Mouse (Mus musculus) adrenal gland, adult (tissue): Measurements from ENCODE around the gene Slc1a7.
A peak's percentile ranks its signal among the peaks of the same experiment; 100 is the strongest.

Experiments
- DNase-seq, 2 experiments: peaks; one replicate each; pipeline ENCODE4 v3.0.0; 2022 to 2023; ENCODE audit warnings: low spot score in 1 of 2; ENCODE audit not compliant: inconsistent age in 2 of 2

Slc1a7 gene

GRCm38 (mm10) chr4:107966416-107967109 is 1.6 kb upstream of the Slc1a7 start:
- no peak for DNase-seq

GRCm38 (mm10) chr4:107969781-107970180 is 1.6 kb downstream of the Slc1a7 start:
- DNase-seq, result no peak

GRCm38 (mm10) chr4:107971162-107971561 is 3.0 kb downstream of the Slc1a7 start:
- no peak for DNase-seq

- no peak for DNase-seq
Observed at GRCm38 (mm10) chr4:107974527-107974926, 6.4 kb downstream of the Slc1a7 start.

GRCm38 (mm10) chr4:107975004-107975403 is 6.9 kb downstream of the Slc1a7 start:
- DNase-seq, result no peak

GRCm38 (mm10) chr4:107977593-107977992 is 9.5 kb downstream of the Slc1a7 start:
- DNase-seq, result no peak

- no peak for DNase-seq
Observed at GRCm38 (mm10) chr4:107979530-107979929, 11.4 kb downstream of the Slc1a7 start.

- DNase-seq, result no peak
Observed at GRCm38 (mm10) chr4:107980002-107980600, 12.0 kb downstream of the Slc1a7 start.

GRCm38 (mm10) chr4:107983717-107984116 is 15.6 kb downstream of the Slc1a7 start:
- DNase-seq, result no peak

GRCm38 (mm10) chr4:107984282-107984981 is 16.3 kb downstream of the Slc1a7 start:
- peak; percentile 43 to 63 for DNase-seq

GRCm38 (mm10) chr4:107985812-107986211 is 17.7 kb downstream of the Slc1a7 start:
- no peak for DNase-seq

GRCm38 (mm10) chr4:107986386-107987168 is 18.4 kb downstream of the Slc1a7 start:
- peak; percentile 36 to 74 for DNase-seq

- DNase-seq, result no peak
Observed at GRCm38 (mm10) chr4:107988931-107989330, 20.8 kb downstream of the Slc1a7 start.

- no peak for DNase-seq
Observed at GRCm38 (mm10) chr4:107990818-107991217, 22.7 kb downstream of the Slc1a7 start.

- DNase-seq, result no peak
Observed at GRCm38 (mm10) chr4:107991879-107992278, 23.7 kb downstream of the Slc1a7 start.

GRCm38 (mm10) chr4:107995011-107995410 is 26.9 kb downstream of the Slc1a7 start:
- no peak for DNase-seq

GRCm38 (mm10) chr4:107995727-107996126 is 27.6 kb downstream of the Slc1a7 start:
- DNase-seq, result no peak

- DNase-seq, result peak in 1 of 2 experiments; percentile 26
Observed at GRCm38 (mm10) chr4:107996418-107996986, 28.4 kb downstream of the Slc1a7 start.

- peak; percentile 29 to 66 for DNase-seq
Observed at GRCm38 (mm10) chr4:107998641-107999332, 30.7 kb downstream of the Slc1a7 start.

- no peak for DNase-seq
Observed at GRCm38 (mm10) chr4:107999380-107999779, 31.2 kb downstream of the Slc1a7 start.
